Mouse (Mus musculus) embryonic facial prominence, embryonic 13.5 days (tissue): ENCODE measurements around the gene Scarf1. TPM values are rescaled to one million over a fixed set of nuclear protein-coding genes. Genes with fewer than 3 reads are reported as not detected.

Experiments used
- microRNA counts: library from miRNA; unstranded; fragments of <30 nt; microRNA quantifications from one replicate; lab custom pipeline; 2016
- microRNA-seq: library from miRNA; unstranded; fragments of <30 nt; microRNA quantifications from one replicate; pipeline ENCODE4, GENCODE M21; 2016
- polyA plus RNA-seq: library from polyadenylated mRNA; unstranded; fragments of >200 nt; fragmentation: Nextera tagmentation; extraction: Ambion mirVana; gene quantifications from 2 replicates; pipeline ENCODE4 v1.2.1, GENCODE M21; 2015

The Scarf1 gene
- polyA plus RNA-seq, 1 experiment from 2014 or later: 5.0 TPM

MicroRNAs encoded within 50 kb of the gene (microRNA counts, 519-probe panel; counts per million panel counts)
- microRNA mmu-miR-22 (lab: Ali Mortazavi, UCI): 4,249 counts per million, percentile 89 among the panel's probes with 10 or more counts

Small RNA genes lying within 50 kb of the gene (microRNA-seq; reads per million reads assigned to microRNA genes)
- gene Mir22 (2,462 reads per million, percentile 84 among the genes with 10 or more reads in this experiment), gene Mir3971 (not detected)

Other genes starting within 250 kb of the Scarf1 start
- 110 and 120 TPM in 2 replicates for gene Rpa1, start 165.2 kb upstream of the Scarf1 start, polyA plus RNA-seq
- gene Smyd4, start 165.1 kb upstream of the Scarf1 start, polyA plus RNA-seq: 15.6 and 19.8 TPM in 2 replicates
- gene Serpinf1, start 90.8 kb upstream of the Scarf1 start, polyA plus RNA-seq: 259 and 277 TPM in 2 replicates
- gene Serpinf2, start 73.9 kb upstream of the Scarf1 start, polyA plus RNA-seq: 0.13 and 6.7 TPM in 2 replicates
- 5.3 and 7.1 TPM in 2 replicates for gene Wdr81, start 58.8 kb upstream of the Scarf1 start, polyA plus RNA-seq
- gene Tlcd2, start 51.8 kb upstream of the Scarf1 start, polyA plus RNA-seq: 37.9 and 38.9 TPM in 2 replicates
- gene Prpf8, start 26.7 kb upstream of the Scarf1 start, polyA plus RNA-seq: 62.5 and 63.1 TPM in 2 replicates
- gene Rilp, start 3.4 kb upstream of the Scarf1 start, polyA plus RNA-seq: 0.41 TPM in 1 of 2 replicates, not detected in the other
- 3.6 and 4.5 TPM in 2 replicates for gene Slc43a2, start 18.2 kb downstream of the Scarf1 start, polyA plus RNA-seq
- gene Pitpna, start 74.6 kb downstream of the Scarf1 start, polyA plus RNA-seq: 66.2 and 74.4 TPM in 2 replicates
- 23.2 and 26.2 TPM in 2 replicates for gene Inpp5k, start 117.4 kb downstream of the Scarf1 start, polyA plus RNA-seq
- 38.3 and 43.8 TPM in 2 replicates for gene Myo1c, start 137.0 kb downstream of the Scarf1 start, polyA plus RNA-seq
- gene Crk, start 165.7 kb downstream of the Scarf1 start, polyA plus RNA-seq: 123 and 136 TPM in 2 replicates
- 959 and 992 TPM in 2 replicates for gene Ywhae, start 219.3 kb downstream of the Scarf1 start, polyA plus RNA-seq